Mouse (Mus musculus) layer of hippocampus, adult 2 months (tissue): Measurements from ENCODE around the gene Parn. TPM values are rescaled to one million over a fixed set of nuclear protein-coding genes. Genes with fewer than 3 reads are reported as not detected.
A peak's percentile ranks its signal among the peaks of the same experiment; 100 is the strongest.
"Not testable (repeated sequence)": the region's sequence is repeated elsewhere in the genome, so short reads cannot be mapped to it uniquely, and the experiment has no call there.

Experiments
- DNase-seq, 2 experiments: peaks; one replicate each; pipeline ENCODE4 v3.0.0; 2022; ENCODE audit warnings: low spot score in 2 of 2
- H3K27ac ChIP-seq: fragments of 200-600 bp; 2 replicates; pipeline ENCODE4 v1.8.1; 2022
- H3K4me3 ChIP-seq: fragments of 200-600 bp; 2 replicates; pipeline ENCODE4 v1.8.1; 2022; ENCODE audit warnings: mild to moderate bottlenecking
- CTCF ChIP-seq: fragments of 200-600 bp; conservative IDR thresholded peaks from 2 replicates; pipeline ENCODE4 v1.8.1; 2022; ENCODE audit warnings: antibody characterized with exemption, mild to moderate bottlenecking, moderate library complexity
- total RNA-seq, 2 experiments: library from RNA; stranded (reverse); gene quantifications; 2 replicates each; pipeline ENCODE4 v1.2.3; 2021

Parn gene
- total RNA-seq, 2 experiments from 2014 or later = 23.5 to 25.6 TPM

GRCm38 (mm10) chr16:13669282-13669681 lies 1.3 kb upstream of the Parn start:
- Histone ChIP-seq H3K4me3 (no peak overlapping the region), H3K27ac (no peak overlapping the region)
- no peak for TF ChIP-seq CTCF
- DNase-seq = no peak

- no peak for TF ChIP-seq CTCF
- Histone ChIP-seq H3K27ac (peak overlapping the region; percentile 91), H3K4me3 (peak overlapping the region; percentile 84)
- DNase-seq = no peak
These were observed 585 bp upstream of the Parn start for GRCm38 (mm10) chr16:13668402-13669108.

GRCm38 (mm10) chr16:13660736-13661135 lies 7.2 kb downstream of the Parn start:
- no peak for DNase-seq
- TF ChIP-seq CTCF = no peak
- Histone ChIP-seq H3K27ac (no peak overlapping the region), H3K4me3 (no peak overlapping the region)

- H3K27ac ChIP-seq = no peak overlapping the region
- TF ChIP-seq CTCF = no peak
- H3K4me3 ChIP-seq = no peak overlapping the region
- DNase-seq = no peak
These were observed 9.1 kb downstream of the Parn start for GRCm38 (mm10) chr16:13658886-13659285.

GRCm38 (mm10) chr16:13645930-13646329 lies 22.0 kb downstream of the Parn start:
- no peak for DNase-seq
- no peak overlapping the region for H3K27ac ChIP-seq
- H3K4me3 ChIP-seq = no peak overlapping the region
- TF ChIP-seq CTCF = no peak

- no peak for TF ChIP-seq CTCF
- Histone ChIP-seq H3K4me3 (no peak overlapping the region), H3K27ac (no peak overlapping the region)
- DNase-seq = no peak
These were observed 23.5 kb downstream of the Parn start for GRCm38 (mm10) chr16:13644474-13644873.

- Histone ChIP-seq H3K27ac (no peak overlapping the region), H3K4me3 (no peak overlapping the region)
- peak; percentile 65 for TF ChIP-seq CTCF
- no peak for DNase-seq
These were observed 27.9 kb downstream of the Parn start for GRCm38 (mm10) chr16:13640064-13640463.

- no peak for TF ChIP-seq CTCF
- DNase-seq = no peak
- no peak overlapping the region for H3K4me3 ChIP-seq
- H3K27ac ChIP-seq = no peak overlapping the region
These were observed 28.5 kb downstream of the Parn start for GRCm38 (mm10) chr16:13639508-13639907.

GRCm38 (mm10) chr16:13638198-13638597 lies 29.8 kb downstream of the Parn start:
- H3K4me3 ChIP-seq, DNase-seq, H3K27ac ChIP-seq: not testable (repeated sequence)
- TF ChIP-seq CTCF = peak; percentile 47

GRCm38 (mm10) chr16:13628345-13628744 lies 39.6 kb downstream of the Parn start:
- DNase-seq = peak in 1 of 2 experiments; percentile 3
- TF ChIP-seq CTCF = peak; percentile 74
- Histone ChIP-seq H3K4me3 (no peak overlapping the region), H3K27ac (no peak overlapping the region)

- no peak for DNase-seq
- Histone ChIP-seq H3K27ac (no peak overlapping the region), H3K4me3 (no peak overlapping the region)
- TF ChIP-seq CTCF = no peak
These were observed 46.0 kb downstream of the Parn start for GRCm38 (mm10) chr16:13621745-13622507.

GRCm38 (mm10) chr16:13620194-13620593 lies 47.8 kb downstream of the Parn start:
- H3K4me3 ChIP-seq = no peak overlapping the region
- H3K27ac ChIP-seq = no peak overlapping the region
- no peak for TF ChIP-seq CTCF
- DNase-seq = no peak

- no peak overlapping the region for H3K4me3 ChIP-seq
- no peak for DNase-seq
- H3K27ac ChIP-seq = no peak overlapping the region
- no peak for TF ChIP-seq CTCF
These were observed 52.7 kb downstream of the Parn start for GRCm38 (mm10) chr16:13615276-13615675.

- peak; percentile 21; the same call in 1 of the 2 replicates for TF ChIP-seq CTCF
- no peak overlapping the region for H3K27ac ChIP-seq
- no peak overlapping the region for H3K4me3 ChIP-seq
- DNase-seq = no peak
These were observed 55.4 kb downstream of the Parn start for GRCm38 (mm10) chr16:13612571-13612970.
